Mouse (Mus musculus): ENCODE results near the gene 6430550D23Rik. TPM values are rescaled to one million over a fixed set of nuclear protein-coding genes. Genes with fewer than 3 reads are reported as not detected.
A peak's percentile ranks its signal among the peaks of the same experiment; 100 is the strongest.

The 6430550D23Rik gene
- polyA plus RNA-seq, 1 experiment from 2014 or later: 2.4 TPM

DNA sequence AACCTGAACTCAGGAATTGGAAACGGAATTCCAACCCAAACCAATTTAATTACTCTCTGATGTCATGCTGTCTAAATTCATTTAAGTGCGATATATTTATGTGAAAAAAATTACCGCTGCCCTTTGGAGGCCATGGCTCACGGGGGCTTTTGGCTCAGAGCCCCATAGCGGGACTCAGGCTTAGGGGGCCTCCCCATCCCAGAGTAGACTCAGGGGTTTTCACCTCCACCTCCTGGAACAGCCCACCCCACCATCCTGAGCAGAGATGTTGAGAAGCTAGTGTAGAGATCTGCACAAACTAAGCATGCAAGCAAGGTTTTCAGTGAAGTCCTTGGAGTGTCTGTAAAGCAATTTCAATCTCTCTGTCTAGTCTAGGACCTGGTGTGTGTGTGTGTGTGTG, 62.2 kb downstream of the 6430550D23Rik start:
- ATAC-seq: no peak
- 30% methylated on average over 5 of the region's 5 CpGs for WGBS
- H3K9me3 ChIP-seq (ENCODE audit: control insufficient read depth, low read length): no peaks in the 10 kb centered on the region
- no peaks in the 10 kb centered on the region for H3K27me3 ChIP-seq (replicated peaks; ENCODE audit: control insufficient read depth, insufficient read depth, low read length)
- peaks cover 19% of the 10 kb centered on the region for H3K4me1 ChIP-seq (replicated peaks; ENCODE audit: control insufficient read depth, insufficient read depth, low read length)
- H3K9ac ChIP-seq (replicated peaks; ENCODE audit: low read depth, low read length): no peak overlapping the region
- no peak overlapping the region for H3K4me3 ChIP-seq (replicated peaks; ENCODE audit: low read length)
- H3K4me2 ChIP-seq (ENCODE audit: low read length): no peak overlapping the region
- no peak overlapping the region for H3K27ac ChIP-seq (ENCODE audit: low read length)
- H3K36me3 ChIP-seq (ENCODE audit: control insufficient read depth, insufficient read depth): no peaks in the 10 kb centered on the region

DNA sequence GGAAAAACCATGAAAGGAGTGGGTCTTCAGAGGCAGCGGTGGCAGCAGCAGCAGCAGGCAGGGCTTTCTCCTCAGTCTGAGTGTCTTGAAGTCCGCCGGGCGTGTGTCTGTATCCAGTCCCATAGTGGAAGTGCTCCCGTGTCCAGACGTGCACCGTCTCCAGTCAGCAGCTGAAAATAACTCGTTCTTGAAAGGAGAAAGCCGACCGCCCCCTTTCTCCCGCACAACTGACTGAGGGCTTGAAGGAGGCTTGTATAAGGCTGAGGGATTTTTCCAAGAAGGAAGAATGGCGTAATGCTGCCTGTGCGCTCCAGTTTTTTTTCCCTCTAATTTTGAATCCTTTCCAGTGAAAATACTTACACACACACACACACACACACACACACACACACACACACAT, 62.7 kb downstream of the 6430550D23Rik start, which contains the start of gene Gdf5:
Gdf5 (minus strand) TSS at position 244 of the 400 bp plus-strand sequence.
- no peak within 1 kb of the TSS for H3K27ac ChIP-seq (ENCODE audit: low read length)
- no peaks in the 10 kb centered on the region for H3K9me3 ChIP-seq (ENCODE audit: control insufficient read depth, low read length)
- no peaks in the 10 kb centered on the region for H3K27me3 ChIP-seq (replicated peaks; ENCODE audit: control insufficient read depth, insufficient read depth, low read length)
- H3K4me2 ChIP-seq (ENCODE audit: low read length): peak within 1 kb of the TSS; percentile 32; the same call in 1 of the 2 replicates
- H3K36me3 ChIP-seq (ENCODE audit: control insufficient read depth, insufficient read depth): no peaks in the 10 kb centered on the region
- 14% methylated on average over 13 of the region's 13 CpGs for WGBS
- no peak within 1 kb of the TSS for H3K9ac ChIP-seq (replicated peaks; ENCODE audit: low read depth, low read length)
- ATAC-seq: no peak
- H3K4me3 ChIP-seq (replicated peaks; ENCODE audit: low read length): 0 out of 2 replicates have a peak within 1 kb of the TSS, but pooled peaks have one; percentile 2
- H3K4me1 ChIP-seq (replicated peaks; ENCODE audit: control insufficient read depth, insufficient read depth, low read length): peaks cover 19% of the 10 kb centered on the region

DNA sequence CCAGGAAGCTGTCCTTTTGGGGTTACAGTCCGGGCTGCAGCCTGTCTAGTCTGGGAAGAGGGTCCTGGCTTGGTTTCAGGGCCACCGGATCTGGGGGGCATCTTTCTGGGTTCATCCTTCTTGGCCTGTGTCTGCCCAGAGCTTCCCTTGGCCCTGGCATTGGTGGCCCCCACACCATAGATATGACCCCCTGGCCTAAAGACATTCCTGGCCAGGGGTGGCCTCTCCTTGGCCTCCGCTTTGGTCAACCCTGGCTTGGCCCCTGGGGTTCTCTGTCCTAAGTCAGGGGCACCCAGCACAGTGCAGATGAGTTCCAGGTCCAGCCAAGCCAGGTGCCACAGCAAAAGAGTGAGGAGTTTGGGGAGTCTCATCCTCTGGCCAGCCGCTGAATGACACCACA, 63.1 kb downstream of the 6430550D23Rik start:
- 80% methylated on average over 4 of the region's 4 CpGs for WGBS
- ATAC-seq: no peak
- Histone ChIP-seq H3K36me3 (ENCODE audit: control insufficient read depth, insufficient read depth) (no peaks in the 10 kb centered on the region), H3K4me2 (ENCODE audit: low read length) (peak overlapping the region; percentile 32; the same call in 1 of the 2 replicates), H3K27ac (ENCODE audit: low read length) (no peak overlapping the region), H3K4me3 (replicated peaks; ENCODE audit: low read length) (no peak overlapping the region), H3K27me3 (replicated peaks; ENCODE audit: control insufficient read depth, insufficient read depth, low read length) (no peaks in the 10 kb centered on the region), H3K4me1 (replicated peaks; ENCODE audit: control insufficient read depth, insufficient read depth, low read length) (peaks cover 19% of the 10 kb centered on the region), H3K9ac (replicated peaks; ENCODE audit: low read depth, low read length) (no peak overlapping the region), H3K9me3 (ENCODE audit: control insufficient read depth, low read length) (no peaks in the 10 kb centered on the region)

DNA sequence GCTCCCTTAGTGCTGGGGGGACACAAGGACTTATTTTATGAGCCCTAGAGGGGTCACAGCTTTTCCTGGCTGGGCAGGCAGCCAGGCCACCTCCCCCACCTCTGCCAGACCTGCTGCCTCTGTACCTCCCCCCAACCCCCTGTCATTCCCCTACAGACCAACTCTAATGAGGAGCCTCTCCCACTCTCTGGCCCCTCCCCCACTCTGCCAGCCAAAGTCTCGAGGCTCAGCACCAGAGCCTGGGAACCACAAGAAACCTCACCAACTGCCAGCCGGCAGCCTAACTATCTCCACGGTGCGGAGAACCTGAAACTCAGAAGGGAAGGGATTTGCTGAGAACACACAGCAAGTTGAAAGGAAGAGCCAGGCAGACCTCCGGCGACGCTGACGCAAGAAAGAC, 64.3 kb downstream of the 6430550D23Rik start:
- Histone ChIP-seq H3K4me2 (ENCODE audit: low read length) (peak overlapping the region; percentile 16), H3K36me3 (ENCODE audit: control insufficient read depth, insufficient read depth) (no peaks in the 10 kb centered on the region), H3K27ac (ENCODE audit: low read length) (no peak overlapping the region), H3K4me1 (replicated peaks; ENCODE audit: control insufficient read depth, insufficient read depth, low read length) (peaks cover 19% of the 10 kb centered on the region), H3K27me3 (replicated peaks; ENCODE audit: control insufficient read depth, insufficient read depth, low read length) (no peaks in the 10 kb centered on the region), H3K9ac (replicated peaks; ENCODE audit: low read depth, low read length) (no peak overlapping the region; the same call in 1 of the 2 replicates), H3K4me3 (replicated peaks; ENCODE audit: low read length) (no peak overlapping the region), H3K9me3 (ENCODE audit: control insufficient read depth, low read length) (no peaks in the 10 kb centered on the region)
- ATAC-seq: no peak
- WGBS: 1% methylated on average over 8 of the region's 8 CpGs

DNA sequence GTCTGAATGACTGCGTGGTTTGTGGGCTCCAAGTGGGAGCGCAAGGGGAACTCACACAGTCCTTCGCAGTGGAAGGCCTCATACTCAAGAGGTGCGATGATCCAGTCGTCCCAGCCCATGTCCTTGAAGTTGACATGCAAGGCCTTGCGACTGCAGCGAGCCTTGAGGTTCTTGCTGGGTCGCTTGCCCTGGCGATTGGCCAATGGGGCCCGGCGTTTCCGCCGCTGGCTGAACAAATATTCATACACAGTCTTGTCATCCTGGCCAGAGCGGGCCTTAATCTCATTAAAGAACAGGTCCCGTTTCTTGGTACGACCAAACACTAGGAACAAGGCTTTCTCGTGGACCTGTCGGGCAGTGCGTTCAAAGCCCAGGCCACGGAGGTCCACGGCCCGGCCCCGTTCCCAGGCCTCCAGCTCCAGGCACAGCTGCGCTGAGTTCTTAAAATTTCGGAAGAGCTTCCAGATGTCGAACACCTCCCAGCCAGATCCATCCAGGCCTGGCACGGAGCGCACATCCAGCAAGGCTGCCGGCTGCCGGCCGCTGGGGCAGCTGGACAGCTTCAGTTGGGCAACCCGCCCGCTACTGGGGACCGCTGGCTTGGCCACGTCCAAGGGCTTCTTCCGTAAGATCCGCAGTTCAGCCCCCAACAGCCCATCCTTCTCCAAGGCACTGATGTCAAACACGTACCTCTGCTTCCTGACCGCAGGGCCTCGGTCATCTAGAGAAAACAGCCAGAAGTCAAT, 65.9 kb downstream of the 6430550D23Rik start:
- Histone ChIP-seq H3K4me2 (ENCODE audit: low read length) (no peak overlapping the region), H3K9ac (replicated peaks; ENCODE audit: low read depth, low read length) (no peak overlapping the region), H3K4me3 (replicated peaks; ENCODE audit: low read length) (no peak overlapping the region), H3K36me3 (ENCODE audit: control insufficient read depth, insufficient read depth) (no peaks in the 10 kb centered on the region), H3K4me1 (replicated peaks; ENCODE audit: control insufficient read depth, insufficient read depth, low read length) (peaks cover 19% of the 10 kb centered on the region), H3K27ac (ENCODE audit: low read length) (no peak overlapping the region), H3K9me3 (ENCODE audit: control insufficient read depth, low read length) (no peaks in the 10 kb centered on the region), H3K27me3 (replicated peaks; ENCODE audit: control insufficient read depth, insufficient read depth, low read length) (no peaks in the 10 kb centered on the region)
- ATAC-seq: no peak
- WGBS: 92% methylated on average over 40 of the region's 40 CpGs

DNA sequence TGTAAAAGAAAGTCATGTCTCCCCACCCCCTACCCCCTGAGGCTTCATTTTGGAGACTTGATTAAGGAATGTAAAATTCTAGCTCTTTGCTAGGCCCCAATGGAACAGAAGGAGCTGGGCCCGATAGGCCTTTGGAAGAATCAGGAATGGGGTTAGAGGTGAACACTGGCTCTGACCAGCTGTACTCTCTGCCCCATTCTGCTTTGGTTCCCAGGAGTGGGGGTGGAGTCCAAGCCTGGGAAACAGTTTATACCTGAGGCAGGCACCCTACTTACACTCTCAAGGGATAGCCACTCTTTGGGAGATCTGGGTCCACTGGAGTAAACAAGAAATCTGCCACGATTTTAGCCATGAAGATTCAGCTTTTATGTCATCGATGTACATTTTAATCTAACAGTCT, 67.1 kb downstream of the 6430550D23Rik start, which contains the start of gene Gm15557:
Gm15557 (plus strand) TSS at position 48 of the 400 bp plus-strand sequence.
- Histone ChIP-seq H3K27ac (ENCODE audit: low read length) (no peak within 1 kb of the TSS), H3K36me3 (ENCODE audit: control insufficient read depth, insufficient read depth) (no peaks in the 10 kb centered on the region), H3K4me2 (ENCODE audit: low read length) (no peak within 1 kb of the TSS), H3K4me3 (replicated peaks; ENCODE audit: low read length) (no peak within 1 kb of the TSS), H3K9ac (replicated peaks; ENCODE audit: low read depth, low read length) (no peak within 1 kb of the TSS), H3K9me3 (ENCODE audit: control insufficient read depth, low read length) (no peaks in the 10 kb centered on the region), H3K4me1 (replicated peaks; ENCODE audit: control insufficient read depth, insufficient read depth, low read length) (peaks cover 15% of the 10 kb centered on the region), H3K27me3 (replicated peaks; ENCODE audit: control insufficient read depth, insufficient read depth, low read length) (no peaks in the 10 kb centered on the region)
- WGBS: 85% methylated on average over 3 of the region's 3 CpGs
- ATAC-seq: no peak

DNA sequence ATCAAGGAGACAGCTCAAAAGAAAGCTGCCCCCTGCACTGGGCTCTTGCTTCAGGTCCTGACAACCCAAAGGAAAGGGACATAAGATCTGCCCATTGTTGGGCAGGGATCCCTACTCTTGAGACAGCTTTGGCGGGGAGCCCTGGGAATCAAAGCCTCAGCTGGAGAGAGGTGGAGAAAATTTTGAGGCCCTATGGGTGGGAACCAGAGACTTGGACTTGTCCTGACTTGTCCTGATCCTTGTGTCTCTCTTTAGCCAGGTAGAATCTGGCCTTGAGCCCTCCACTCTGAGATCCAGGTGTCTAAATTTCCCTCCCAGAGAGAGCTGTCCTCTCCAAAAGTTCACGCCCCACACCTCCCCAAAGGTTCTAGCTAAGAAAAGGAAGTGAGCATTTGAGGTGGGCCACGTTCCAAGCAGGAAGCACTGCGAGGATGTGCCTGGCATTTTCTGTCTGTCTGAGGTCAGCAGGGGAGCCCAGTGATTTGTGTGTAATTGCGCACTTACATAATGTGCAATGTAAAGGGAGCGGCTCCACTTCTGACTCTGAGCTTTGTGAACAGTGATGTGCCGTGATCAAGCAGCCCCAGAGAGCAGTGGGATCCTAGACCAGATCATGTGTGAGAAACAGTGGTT, 67.8 kb downstream of the 6430550D23Rik start:
- Histone ChIP-seq H3K27me3 (replicated peaks; ENCODE audit: control insufficient read depth, insufficient read depth, low read length) (no peaks in the 10 kb centered on the region), H3K9me3 (ENCODE audit: control insufficient read depth, low read length) (no peaks in the 10 kb centered on the region), H3K4me1 (replicated peaks; ENCODE audit: control insufficient read depth, insufficient read depth, low read length) (peaks cover 8% of the 10 kb centered on the region), H3K36me3 (ENCODE audit: control insufficient read depth, insufficient read depth) (no peaks in the 10 kb centered on the region), H3K9ac (replicated peaks; ENCODE audit: low read depth, low read length) (no peak overlapping the region), H3K4me2 (ENCODE audit: low read length) (no peak overlapping the region), H3K4me3 (replicated peaks; ENCODE audit: low read length) (no peak overlapping the region), H3K27ac (ENCODE audit: low read length) (no peak overlapping the region)
- no peak for ATAC-seq
- 68% methylated on average over 7 of the region's 7 CpGs for WGBS

DNA sequence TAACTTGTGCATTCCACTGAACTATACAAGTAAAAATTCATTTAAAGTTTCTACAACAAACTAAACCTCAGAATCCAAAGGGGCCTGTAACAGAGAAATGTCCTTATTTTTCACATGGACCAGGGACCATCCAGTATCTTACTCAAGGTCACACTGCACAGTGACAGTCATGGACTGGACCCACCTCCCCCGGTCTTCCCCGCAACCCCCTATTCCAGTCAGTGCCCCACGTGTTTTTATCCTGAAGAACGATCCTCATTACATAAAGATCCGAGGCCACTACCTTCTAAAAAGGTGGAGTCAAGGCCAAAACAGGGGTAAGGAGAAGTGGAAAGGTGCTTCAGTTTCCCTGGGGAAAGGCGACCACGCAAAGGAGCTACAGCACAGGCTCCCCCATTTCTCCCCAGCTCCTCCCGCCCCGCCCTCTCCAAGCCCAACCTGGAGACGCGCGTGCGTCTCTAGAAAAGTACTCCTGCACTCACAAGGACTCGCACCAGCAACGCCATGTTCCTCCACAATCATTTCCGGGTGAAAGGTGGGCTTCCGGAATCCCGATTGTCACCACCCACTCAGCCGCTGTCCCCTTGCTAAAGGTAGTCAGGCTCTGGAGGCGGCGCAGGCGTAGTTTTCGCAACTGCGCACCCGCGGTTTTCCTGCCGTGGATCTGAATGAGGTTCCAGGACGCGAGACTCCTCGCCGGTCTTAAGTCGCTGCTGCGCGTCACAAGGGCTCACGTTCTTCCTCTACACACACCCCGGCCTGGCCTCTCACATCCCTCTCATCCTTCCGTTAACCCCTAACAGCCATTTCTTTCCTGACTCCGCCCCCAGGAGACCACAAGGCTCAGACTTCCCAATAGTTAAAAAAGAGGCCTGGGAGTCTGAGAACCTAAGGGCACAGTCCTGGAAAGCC, 78.0 kb downstream of the 6430550D23Rik start, which contains the start of gene Uqcc1:
Uqcc1 (minus strand) TSS at position 780 of the 912 bp plus-strand sequence.
- WGBS: under 1% methylated on average over 38 of the region's 38 CpGs
- H3K36me3 ChIP-seq (ENCODE audit: control insufficient read depth, insufficient read depth): no peaks in the 10 kb centered on the region
- peak within 1 kb of the TSS; percentile 88 for H3K4me2 ChIP-seq (ENCODE audit: low read length)
- peaks cover 14% of the 10 kb centered on the region for H3K4me1 ChIP-seq (replicated peaks; ENCODE audit: control insufficient read depth, insufficient read depth, low read length)
- peak; percentile 99 for ATAC-seq
- H3K27me3 ChIP-seq (replicated peaks; ENCODE audit: control insufficient read depth, insufficient read depth, low read length): no peaks in the 10 kb centered on the region
- H3K9me3 ChIP-seq (ENCODE audit: control insufficient read depth, low read length): no peaks in the 10 kb centered on the region
- peak within 1 kb of the TSS; percentile 73 for H3K9ac ChIP-seq (replicated peaks; ENCODE audit: low read depth, low read length)
- H3K4me3 ChIP-seq (replicated peaks; ENCODE audit: low read length): peak within 1 kb of the TSS; percentile 64
- peak within 1 kb of the TSS; percentile 86 for H3K27ac ChIP-seq (ENCODE audit: low read length)
